Mouse (Mus musculus) liver, embryonic 12.5 days (tissue): Measurements from ENCODE around the gene Syt14. TPM values are rescaled to one million over a fixed set of nuclear protein-coding genes. Genes with fewer than 3 reads are reported as not detected.

ENCODE experiments used
- ATAC-seq: fragments of 200-750 bp; cut with Nextera tagmentation; 2 replicates; pipeline ENCODE4 v1.8.0; 2017; ENCODE audit warnings: moderate number of reproducible peaks, mild to moderate bottlenecking, moderate library complexity
- H3K27ac ChIP-seq: fragments of 300-500 bp; sonication (generic); 2 replicates; pipeline ENCODE4 v1.5.1; 2016; ENCODE audit warnings: mild to moderate bottlenecking
- H3K27me3 ChIP-seq: fragments of 300-500 bp; sonication (generic); replicated peaks from 2 replicates; pipeline ENCODE4 v1.6.1; 2016; ENCODE audit warnings: mild to moderate bottlenecking, moderate library complexity
- H3K36me3 ChIP-seq: fragments of 300-500 bp; sonication (generic); 2 replicates; pipeline ENCODE4 v1.6.1; 2016; ENCODE audit warnings: mild to moderate bottlenecking, moderate library complexity
- H3K4me1 ChIP-seq: fragments of 300-500 bp; sonication (generic); 2 replicates; pipeline ENCODE4 v1.6.1; 2016
- H3K4me2 ChIP-seq: fragments of 300-500 bp; sonication (generic); 2 replicates; pipeline ENCODE4 v1.6.1; 2016; ENCODE audit warnings: mild to moderate bottlenecking, moderate library complexity
- H3K4me3 ChIP-seq: fragments of 300-500 bp; sonication (generic); 2 replicates; pipeline ENCODE4 v1.5.1; 2016; ENCODE audit warnings: mild to moderate bottlenecking, moderate library complexity
- H3K9ac ChIP-seq: fragments of 300-500 bp; sonication (generic); 2 replicates; pipeline ENCODE4 v1.6.1; 2016; ENCODE audit warnings: mild to moderate bottlenecking, moderate library complexity
- H3K9me3 ChIP-seq: fragments of 300-500 bp; sonication (generic); replicated peaks from 2 replicates; pipeline ENCODE4 v1.6.1; 2016; ENCODE audit warnings: mild to moderate bottlenecking, moderate library complexity
- WGBS: fragments of 180-500 bp; shearing (Covaris S2); methylation state at CpG from one replicate; pipeline ENCODE4 v1.1.7; 2016; ENCODE audit not compliant: insufficient replicate concordance; 5-methylcytosine and 5-hydroxymethylcytosine counted together
- polyA plus RNA-seq: library from polyadenylated mRNA; unstranded; fragments of >200 nt; fragmentation: Nextera tagmentation; extraction: Ambion mirVana; gene quantifications from 2 replicates; pipeline ENCODE4 v1.2.1, GENCODE M21; 2016

Syt14 gene
- polyA plus RNA-seq: 5.5 and 6.0 TPM in 2 replicates

DNA sequence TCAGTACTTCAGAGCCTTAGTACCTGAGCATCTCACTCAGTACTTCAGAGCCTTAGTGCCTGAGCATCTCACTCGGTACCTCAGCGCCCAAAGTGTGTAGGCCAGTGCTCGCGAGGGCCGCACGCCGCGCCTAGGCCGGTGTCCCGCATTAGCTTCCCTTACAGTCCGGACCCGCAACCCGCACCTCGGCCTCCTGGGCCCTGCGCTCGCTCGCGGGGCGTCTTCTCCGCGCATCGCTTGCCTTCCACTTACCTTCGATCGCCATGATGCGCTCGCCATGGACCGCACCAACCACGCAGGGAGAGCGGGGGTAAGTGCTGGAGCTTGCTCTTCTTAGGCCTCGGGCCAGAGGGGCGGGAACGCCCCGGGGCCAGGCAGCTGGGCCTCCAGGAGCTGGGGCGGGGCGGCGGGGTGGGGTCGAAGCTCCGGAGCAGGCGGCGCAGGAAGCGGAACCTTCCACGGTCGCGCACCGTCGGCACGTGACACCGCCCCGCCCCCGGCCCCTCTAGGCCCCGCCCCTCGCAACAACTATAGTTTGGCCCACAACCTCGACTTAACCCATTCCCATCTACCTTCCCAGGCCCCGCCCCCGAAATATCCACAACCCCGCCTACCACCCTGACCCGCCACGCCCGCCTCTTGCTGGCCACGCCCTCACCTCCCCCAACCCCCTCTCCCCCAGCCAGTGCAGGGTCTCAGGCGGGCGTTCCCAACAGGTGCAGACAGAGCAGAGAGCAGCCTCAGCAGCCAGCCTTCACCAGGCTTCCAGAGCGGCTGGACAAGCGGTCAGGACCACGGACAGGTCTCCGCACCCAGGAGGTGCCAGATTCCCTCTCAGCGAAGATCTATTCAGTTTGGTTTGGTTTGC lies at the start of gene Syt14:
Syt14 (minus strand) TSS at position 405 of the 868 bp plus-strand sequence.
- under 1% methylated on average over 67 of the region's 67 CpGs for WGBS
- Histone ChIP-seq H3K9ac (peak within 1 kb of the TSS; percentile 88), H3K4me1 (peaks cover 28% of the 10 kb centered on the region), H3K4me3 (peak within 1 kb of the TSS; percentile 87), H3K27me3 (peaks cover 9% of the 10 kb centered on the region; the same call in 1 of the 2 replicates), H3K27ac (peak within 1 kb of the TSS; percentile 94), H3K36me3 (no peaks in the 10 kb centered on the region), H3K9me3 (no peaks in the 10 kb centered on the region), H3K4me2 (peak within 1 kb of the TSS; percentile 88)
- ATAC-seq: peak; percentile 98

DNA sequence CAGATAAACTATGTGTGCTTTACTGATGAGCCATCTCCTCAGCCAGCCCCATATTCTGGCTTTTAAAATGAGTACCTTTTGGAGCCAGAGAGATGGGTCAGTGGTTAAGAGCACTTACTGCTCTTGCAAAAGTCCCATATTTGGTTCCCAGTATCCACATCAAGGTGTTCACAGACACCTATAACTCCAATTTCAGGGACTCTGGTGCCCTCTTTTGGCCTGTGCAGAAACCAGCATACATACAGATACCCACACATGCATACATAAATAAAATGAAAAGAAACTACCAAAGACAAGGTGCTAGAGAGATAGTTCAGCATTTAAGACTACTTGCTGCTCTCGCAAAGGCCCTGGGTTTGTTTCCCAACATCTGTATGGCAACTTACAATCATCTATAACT lies 48.4 kb upstream of the Syt14 start:
- no peak overlapping the region for H3K27ac ChIP-seq
- peaks cover 9% of the 10 kb centered on the region; the same call in 1 of the 2 replicates for H3K27me3 ChIP-seq
- no peaks in the 10 kb centered on the region for H3K36me3 ChIP-seq
- no peak overlapping the region for H3K4me2 ChIP-seq
- H3K4me3 ChIP-seq: no peak overlapping the region
- ATAC-seq: no peak
- WGBS: 75% methylated on average over 1 of the region's 1 CpGs
- no peaks in the 10 kb centered on the region for H3K4me1 ChIP-seq
- no peak overlapping the region for H3K9ac ChIP-seq
- H3K9me3 ChIP-seq: no peaks in the 10 kb centered on the region

DNA sequence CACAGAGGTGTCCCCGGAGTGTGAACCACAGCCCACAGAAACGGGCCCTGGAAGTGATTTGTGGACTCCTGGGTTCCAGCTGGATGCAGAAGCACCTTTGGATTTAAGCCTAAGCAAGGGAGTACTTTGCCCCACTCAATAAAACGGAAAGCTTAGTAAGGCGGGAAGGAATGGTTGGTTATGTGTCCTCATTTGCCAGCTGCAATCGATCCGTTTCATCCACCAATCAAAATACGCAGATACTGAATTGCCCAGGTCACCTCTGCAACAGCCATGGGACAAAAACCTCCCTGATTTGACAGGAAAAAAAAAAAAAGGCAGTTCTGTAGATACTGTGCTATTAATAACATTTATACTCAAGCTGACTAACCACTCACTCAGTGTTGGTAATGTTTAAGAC lies 47.5 kb upstream of the Syt14 start:
- H3K4me3 ChIP-seq: no peak overlapping the region
- no peaks in the 10 kb centered on the region for H3K36me3 ChIP-seq
- H3K4me1 ChIP-seq: no peaks in the 10 kb centered on the region
- H3K9me3 ChIP-seq: no peaks in the 10 kb centered on the region
- 75% methylated on average over 7 of the region's 7 CpGs for WGBS
- no peak overlapping the region for H3K27ac ChIP-seq
- no peak for ATAC-seq
- H3K27me3 ChIP-seq: peaks cover 9% of the 10 kb centered on the region; the same call in 1 of the 2 replicates
- H3K9ac ChIP-seq: no peak overlapping the region
- no peak overlapping the region for H3K4me2 ChIP-seq

DNA sequence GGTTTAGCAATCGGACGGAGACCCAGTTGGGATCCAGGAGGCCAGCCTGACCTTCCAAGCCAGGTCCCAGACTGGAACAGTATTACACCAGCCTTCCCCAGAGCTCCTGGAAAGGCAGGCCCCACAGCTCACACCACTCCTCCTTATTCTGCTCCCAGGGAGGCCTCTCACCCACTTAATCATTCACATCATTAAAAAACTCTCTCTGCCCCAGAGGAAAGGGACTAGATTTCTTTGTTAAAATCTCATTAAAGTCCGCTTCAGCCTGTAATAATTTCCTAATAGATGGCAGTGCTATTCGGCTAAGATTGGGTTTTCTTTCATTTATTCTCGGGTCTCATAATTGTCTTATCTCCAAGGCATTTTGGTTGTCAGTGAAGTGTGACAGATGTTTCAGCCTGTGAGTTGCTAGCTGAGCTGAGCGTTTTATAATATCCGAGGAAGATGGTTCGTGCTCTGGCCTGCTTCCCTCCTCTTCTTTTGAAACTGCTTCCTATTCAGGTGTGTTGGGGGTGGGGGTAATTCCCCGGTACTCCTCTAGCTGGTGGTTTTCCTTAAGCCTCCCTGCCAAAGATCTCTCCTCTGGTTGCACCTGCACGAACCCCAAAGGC lies 46.8 kb upstream of the Syt14 start:
- no peaks in the 10 kb centered on the region for H3K9me3 ChIP-seq
- peaks cover 9% of the 10 kb centered on the region; the same call in 1 of the 2 replicates for H3K27me3 ChIP-seq
- no peak overlapping the region for H3K9ac ChIP-seq
- H3K36me3 ChIP-seq: no peaks in the 10 kb centered on the region
- no peak for ATAC-seq
- no peak overlapping the region for H3K27ac ChIP-seq
- 65% methylated on average over 10 of the region's 10 CpGs for WGBS
- H3K4me3 ChIP-seq: no peak overlapping the region
- no peaks in the 10 kb centered on the region for H3K4me1 ChIP-seq
- no peak overlapping the region for H3K4me2 ChIP-seq

DNA sequence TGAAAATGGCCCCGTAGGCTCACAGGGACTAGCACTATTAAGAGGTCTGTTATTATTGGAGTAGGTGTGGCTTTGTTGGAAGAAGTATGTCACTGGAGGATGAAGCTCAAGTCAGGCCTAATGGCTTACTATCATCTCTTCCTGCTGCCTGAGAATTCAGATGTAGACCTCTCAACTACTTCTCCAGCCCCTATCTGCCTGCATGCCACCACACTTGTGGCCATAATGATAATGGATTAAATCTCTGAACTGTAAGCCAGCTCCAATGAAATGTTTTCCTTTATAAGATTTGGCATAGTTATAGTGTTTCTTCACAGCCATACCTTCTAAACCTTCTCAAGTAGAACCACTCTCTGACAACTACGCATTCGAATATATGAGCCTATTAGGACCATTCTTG lies 27.0 kb upstream of the Syt14 start:
- ATAC-seq: no peak
- H3K27ac ChIP-seq: no peak overlapping the region
- no peak overlapping the region for H3K9ac ChIP-seq
- H3K4me2 ChIP-seq: no peak overlapping the region
- WGBS: 76% methylated on average over 3 of the region's 3 CpGs
- H3K4me1 ChIP-seq: no peaks in the 10 kb centered on the region
- H3K9me3 ChIP-seq: no peaks in the 10 kb centered on the region
- H3K27me3 ChIP-seq: peaks cover 6% of the 10 kb centered on the region; the same call in 1 of the 2 replicates
- no peaks in the 10 kb centered on the region for H3K36me3 ChIP-seq
- no peak overlapping the region for H3K4me3 ChIP-seq

DNA sequence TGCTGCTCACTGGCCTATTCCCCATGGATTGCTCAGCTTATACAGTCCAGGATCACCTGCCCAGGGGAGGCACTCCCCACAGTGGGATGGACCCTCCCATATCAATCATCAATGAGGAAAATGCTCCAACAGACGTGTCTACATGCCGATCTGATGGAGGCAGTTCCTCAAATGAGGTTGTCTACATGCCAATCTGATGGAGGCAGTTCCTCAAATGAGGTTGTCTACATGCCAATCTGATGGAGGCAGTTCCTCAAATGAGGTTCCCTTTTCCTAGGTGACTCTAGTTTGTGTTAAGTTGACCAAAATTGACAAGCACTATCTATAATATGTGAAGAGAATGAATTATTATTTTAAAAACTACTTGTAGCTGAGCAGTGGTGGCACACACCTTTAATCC lies 24.6 kb upstream of the Syt14 start:
- 11% methylated on average over 2 of the region's 2 CpGs for WGBS
- Histone ChIP-seq H3K9ac (no peak overlapping the region), H3K36me3 (no peaks in the 10 kb centered on the region), H3K4me2 (no peak overlapping the region), H3K4me3 (no peak overlapping the region), H3K9me3 (no peaks in the 10 kb centered on the region), H3K27me3 (peaks cover 10% of the 10 kb centered on the region; the same call in 1 of the 2 replicates), H3K27ac (no peak overlapping the region), H3K4me1 (no peaks in the 10 kb centered on the region)
- ATAC-seq: no peak

DNA sequence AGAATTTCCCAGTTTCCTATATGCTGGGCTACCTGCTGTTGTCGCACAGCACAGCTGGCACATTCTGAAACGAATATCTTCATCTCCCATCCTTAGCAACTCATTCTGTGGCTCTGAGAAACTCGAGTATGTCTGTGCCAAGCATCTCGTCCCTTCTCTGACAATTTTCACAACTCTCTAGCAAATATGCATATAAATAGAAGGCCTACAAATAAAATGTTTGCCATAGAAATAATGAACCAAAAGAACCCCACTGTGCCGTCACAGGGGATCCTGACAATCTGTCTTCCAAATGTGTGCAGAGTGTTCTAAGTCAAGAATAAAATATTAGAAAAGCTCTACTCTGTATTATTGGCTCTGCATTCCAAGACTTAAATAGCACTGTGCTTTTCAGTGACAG lies 24.0 kb upstream of the Syt14 start:
- no peaks in the 10 kb centered on the region for H3K4me1 ChIP-seq
- WGBS: 54% methylated on average over 5 of the region's 5 CpGs
- H3K9me3 ChIP-seq: no peaks in the 10 kb centered on the region
- no peak overlapping the region for H3K9ac ChIP-seq
- H3K4me2 ChIP-seq: no peak overlapping the region
- no peak overlapping the region for H3K4me3 ChIP-seq
- no peak overlapping the region for H3K27ac ChIP-seq
- peaks cover 10% of the 10 kb centered on the region; the same call in 1 of the 2 replicates for H3K27me3 ChIP-seq
- H3K36me3 ChIP-seq: no peaks in the 10 kb centered on the region
- ATAC-seq: no peak

DNA sequence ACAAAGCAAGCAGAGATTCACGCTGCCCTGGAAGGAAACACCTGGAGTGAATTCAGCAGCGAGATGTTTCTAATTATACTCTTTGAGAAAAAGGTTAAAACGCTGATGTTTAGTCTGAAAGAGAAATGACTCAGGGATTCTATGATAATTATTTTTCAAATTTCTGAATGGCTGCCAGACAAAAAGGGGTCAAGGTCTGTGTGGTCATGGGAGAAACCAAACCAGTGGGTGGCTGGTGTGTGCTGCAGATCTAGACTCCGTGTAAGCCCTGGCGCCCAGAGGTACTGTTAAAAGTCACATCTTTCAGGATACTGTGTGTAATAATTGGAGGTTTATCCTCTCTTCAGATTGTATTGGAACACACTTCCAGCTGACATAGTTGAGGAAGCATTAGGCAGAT lies 18.8 kb upstream of the Syt14 start:
- no peak overlapping the region for H3K4me2 ChIP-seq
- H3K9ac ChIP-seq: no peak overlapping the region
- no peak for ATAC-seq
- no peaks in the 10 kb centered on the region for H3K4me1 ChIP-seq
- WGBS: 64% methylated on average over 5 of the region's 5 CpGs
- H3K27me3 ChIP-seq: peaks cover 4% of the 10 kb centered on the region; the same call in 1 of the 2 replicates
- H3K4me3 ChIP-seq: no peak overlapping the region
- no peaks in the 10 kb centered on the region for H3K36me3 ChIP-seq
- no peak overlapping the region for H3K27ac ChIP-seq
- no peaks in the 10 kb centered on the region for H3K9me3 ChIP-seq

DNA sequence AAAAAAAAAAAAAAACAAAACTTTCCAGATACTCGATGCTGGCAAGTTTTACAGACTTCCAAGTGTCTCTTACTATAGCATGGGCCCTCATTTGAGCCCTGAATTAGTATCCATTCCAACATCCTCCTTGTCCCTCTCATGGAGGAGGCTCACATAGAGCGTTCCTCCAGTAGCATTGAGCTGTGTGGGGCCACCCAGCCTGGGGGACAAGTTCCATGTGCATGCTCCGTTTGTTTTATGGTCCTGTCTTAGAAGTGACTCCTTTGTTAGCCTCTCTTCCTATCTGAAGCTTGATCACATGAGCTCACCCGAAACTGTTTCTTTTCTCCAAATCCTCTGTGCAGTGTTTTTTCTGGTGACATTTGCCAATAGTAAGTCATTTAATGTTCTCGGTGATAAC lies 17.5 kb upstream of the Syt14 start:
- Histone ChIP-seq H3K4me3 (no peak overlapping the region), H3K9me3 (no peaks in the 10 kb centered on the region), H3K36me3 (no peaks in the 10 kb centered on the region), H3K27ac (no peak overlapping the region), H3K9ac (no peak overlapping the region), H3K27me3 (peaks cover 4% of the 10 kb centered on the region; the same call in 1 of the 2 replicates), H3K4me1 (no peaks in the 10 kb centered on the region), H3K4me2 (no peak overlapping the region)
- 56% methylated on average over 5 of the region's 5 CpGs for WGBS
- no peak for ATAC-seq

DNA sequence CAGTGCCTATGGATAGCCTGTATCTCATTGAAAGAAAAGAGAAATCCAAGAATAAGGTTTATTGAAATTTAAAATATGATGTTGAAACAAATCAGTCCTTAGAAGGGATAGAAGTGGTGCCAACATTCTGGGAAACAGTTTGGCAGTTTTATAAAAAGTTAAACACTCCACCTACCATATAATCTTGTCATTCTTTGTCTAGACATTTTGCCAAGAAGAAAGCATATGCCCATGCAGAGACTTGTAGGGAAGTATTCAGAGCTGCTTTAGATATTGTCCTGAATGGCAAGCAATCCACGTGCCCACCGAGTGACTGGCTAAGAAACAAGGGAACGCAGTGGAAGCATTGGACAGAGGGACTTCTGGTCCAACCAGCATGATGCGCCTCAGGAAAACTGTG lies 12.0 kb upstream of the Syt14 start:
- peaks cover 5% of the 10 kb centered on the region; the same call in 1 of the 2 replicates for H3K27me3 ChIP-seq
- no peaks in the 10 kb centered on the region for H3K36me3 ChIP-seq
- no peaks in the 10 kb centered on the region for H3K4me1 ChIP-seq
- H3K9me3 ChIP-seq: no peaks in the 10 kb centered on the region
- ATAC-seq: no peak
- no peak overlapping the region for H3K4me3 ChIP-seq
- H3K4me2 ChIP-seq: no peak overlapping the region
- H3K27ac ChIP-seq: no peak overlapping the region
- H3K9ac ChIP-seq: no peak overlapping the region
- WGBS: 75% methylated on average over 4 of the region's 4 CpGs

DNA sequence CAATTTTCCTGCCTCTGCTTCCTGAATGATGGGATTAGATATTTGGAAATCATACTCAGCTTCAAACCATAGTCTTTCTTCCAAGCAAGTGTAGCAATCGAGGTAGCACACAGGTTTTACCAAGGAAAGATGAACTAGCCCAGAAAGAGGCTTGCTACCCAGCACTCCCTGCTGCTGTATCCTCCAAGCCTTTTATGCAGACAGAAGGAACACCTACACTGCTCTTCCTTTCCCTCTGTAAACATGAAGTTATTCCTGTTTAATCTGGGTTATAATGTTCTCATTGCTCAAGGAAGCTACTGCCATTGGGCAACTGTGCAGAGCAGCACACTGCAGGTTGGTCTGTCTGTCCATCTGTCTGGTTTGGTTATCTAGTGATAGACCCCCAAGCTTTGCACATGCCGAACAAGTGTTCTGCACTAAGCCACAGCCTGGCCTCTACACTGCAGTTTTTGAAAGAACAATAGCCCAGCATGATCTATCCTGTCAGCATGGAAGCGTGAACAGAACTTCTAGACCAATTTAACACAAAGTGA lies 7.3 kb upstream of the Syt14 start:
- ATAC-seq: no peak
- 50% methylated on average over 3 of the region's 3 CpGs for WGBS

DNA sequence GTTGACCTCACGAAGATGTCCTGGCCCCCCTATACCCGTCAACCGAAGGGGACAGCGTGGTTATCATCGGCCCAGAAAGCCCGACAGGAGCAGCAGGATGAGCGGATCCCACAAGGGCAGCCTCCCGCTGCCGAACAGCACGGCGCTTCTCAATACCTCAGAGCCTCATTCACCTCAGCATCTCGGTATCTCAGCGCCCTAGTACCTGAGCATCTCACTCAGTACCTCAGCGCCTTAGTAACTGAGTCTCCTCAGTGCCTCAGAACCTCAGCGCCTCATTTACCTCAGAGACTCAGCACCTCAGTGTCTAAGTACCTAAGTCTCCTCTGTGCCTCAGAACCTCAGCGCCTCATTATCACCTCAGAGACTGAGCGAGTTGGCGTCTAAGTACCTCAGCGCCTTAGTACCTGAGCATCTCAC lies 614 bp downstream of the Syt14 start:
- H3K9ac ChIP-seq: peak overlapping the region; percentile 88
- H3K4me3 ChIP-seq: peak overlapping the region; percentile 87
- no peaks in the 10 kb centered on the region for H3K36me3 ChIP-seq
- peaks cover 28% of the 10 kb centered on the region for H3K4me1 ChIP-seq
- H3K27ac ChIP-seq: peak overlapping the region; percentile 94
- peak overlapping the region; percentile 88 for H3K4me2 ChIP-seq
- 3% methylated on average over 19 of the region's 19 CpGs for WGBS
- H3K27me3 ChIP-seq: peaks cover 8% of the 10 kb centered on the region; the same call in 1 of the 2 replicates
- H3K9me3 ChIP-seq: no peaks in the 10 kb centered on the region
- peak; percentile 56 for ATAC-seq

More for the DNA sequence above, 7.3 kb upstream of the Syt14 start:
- Histone ChIP-seq H3K4me2 (no peak overlapping the region), H3K36me3 (no peaks in the 10 kb centered on the region), H3K9me3 (no peaks in the 10 kb centered on the region), H3K9ac (no peak overlapping the region), H3K4me1 (no peaks in the 10 kb centered on the region), H3K4me3 (no peak overlapping the region), H3K27me3 (peaks cover 16% of the 10 kb centered on the region), H3K27ac (no peak overlapping the region)
